Mouse (Mus musculus): ENCODE measurements around the gene Macf1.
"Not testable (repeated sequence)": the region's sequence is repeated elsewhere in the genome, so short reads cannot be mapped to it uniquely, and the experiment has no call there.

Gene Macf1

GRCm38 (mm10) chr4:123337693-123338092 is 346.5 kb downstream of the Macf1 start:
- DNase-seq, result no peak

GRCm38 (mm10) chr4:123335796-123336585 is 348.2 kb downstream of the Macf1 start:
- DNase-seq, result no peak

- DNase-seq, result not testable (repeated sequence)
Measured at GRCm38 (mm10) chr4:123335244-123335643, 348.9 kb downstream of the Macf1 start.

GRCm38 (mm10) chr4:123334177-123334576 is 350.0 kb downstream of the Macf1 start:
- DNase-seq, result no peak

GRCm38 (mm10) chr4:123333151-123333550 is 351.0 kb downstream of the Macf1 start:
- no peak for DNase-seq

- not testable (repeated sequence) for DNase-seq
Measured at GRCm38 (mm10) chr4:123331961-123332360, 352.2 kb downstream of the Macf1 start.

- no peak for DNase-seq
Measured at GRCm38 (mm10) chr4:123331326-123331725, 352.8 kb downstream of the Macf1 start.

- DNase-seq, result no peak
Measured at GRCm38 (mm10) chr4:123328946-123329345, 355.2 kb downstream of the Macf1 start.

- DNase-seq, result no peak
Measured at GRCm38 (mm10) chr4:123327630-123328029, 356.5 kb downstream of the Macf1 start.

- DNase-seq, result no peak
Measured at GRCm38 (mm10) chr4:123326087-123326486, 358.1 kb downstream of the Macf1 start.

- DNase-seq, result no peak
Measured at GRCm38 (mm10) chr4:123323534-123323933, 360.6 kb downstream of the Macf1 start, which contains the start of gene Oxct2a. Gene Oxct2a (minus strand): TSS chr4:123323634.

- DNase-seq, result not testable (repeated sequence)
Measured at GRCm38 (mm10) chr4:123322910-123323309, 361.2 kb downstream of the Macf1 start.

GRCm38 (mm10) chr4:123314497-123314896 is 369.7 kb downstream of the Macf1 start:
- DNase-seq, result no peak

GRCm38 (mm10) chr4:123313010-123313409 is 371.1 kb downstream of the Macf1 start:
- no peak for DNase-seq

GRCm38 (mm10) chr4:123311845-123312244 is 372.3 kb downstream of the Macf1 start:
- DNase-seq, result no peak

- no peak for DNase-seq
Measured at GRCm38 (mm10) chr4:123308292-123308691, 375.9 kb downstream of the Macf1 start.

GRCm38 (mm10) chr4:123306999-123307398 is 377.2 kb downstream of the Macf1 start:
- peak; percentile 34 for DNase-seq

GRCm38 (mm10) chr4:123305789-123306188 is 378.4 kb downstream of the Macf1 start:
- DNase-seq, result peak; percentile 20

Measured in layer of hippocampus, adult 9-11 months (tissue).